Mouse (Mus musculus) Patski (cell line): ENCODE results near the gene 5430419D17Rik. TPM values are rescaled to one million over a fixed set of nuclear protein-coding genes. Genes with fewer than 3 reads are reported as not detected.

Experiments
- ATAC-seq: fragments of 100-300 bp; one replicate; pipeline ENCODE4 v1.8.0; 2021
- CTCF ChIA-PET: fragments of 350-600 bp; sonication (Branson Sonifier 250); formaldehyde crosslinking; loops from one replicate; lab custom pipeline; 2022; ENCODE audit warnings: inconsistent platforms; lab: Charles Lee
- POLR2A ChIA-PET: fragments of 350-600 bp; sonication (Branson Sonifier 250); formaldehyde crosslinking; loops from one replicate; lab custom pipeline; 2022; ENCODE audit warnings: antibody characterized with exemption, inconsistent platforms; lab: Charles Lee
- DNase-seq: peaks from one replicate; pipeline ENCODE4 v3.0.0-alpha.2; 2011; ENCODE audit warnings: low read depth, low spot score
- H3K27me3 ChIP-seq: fragments of 371-371 bp; one replicate; pipeline ENCODE4 v1.5.1; 2021
- CTCF ChIP-seq: fragments of 100-300 bp; IDR thresholded peaks from one replicate; pipeline ENCODE4 v1.5.1; 2021
- in situ Hi-C: fragments of 300-500 bp; cut with MboI; formaldehyde crosslinking; loops from 3 replicates; pipeline ENCODE4 v1.11.1; 2018; ENCODE audit warnings: low pct_unique_long_range_greater_than_20kb, mixed read lengths
- polyA plus RNA-seq: library from polyadenylated mRNA; unstranded; gene quantifications from one replicate; pipeline ENCODE4 v1.2.3, GENCODE M21; 2021

The 5430419D17Rik gene
- polyA plus RNA-seq, 1 experiment from 2014 or later, result 0.04 TPM

DNA sequence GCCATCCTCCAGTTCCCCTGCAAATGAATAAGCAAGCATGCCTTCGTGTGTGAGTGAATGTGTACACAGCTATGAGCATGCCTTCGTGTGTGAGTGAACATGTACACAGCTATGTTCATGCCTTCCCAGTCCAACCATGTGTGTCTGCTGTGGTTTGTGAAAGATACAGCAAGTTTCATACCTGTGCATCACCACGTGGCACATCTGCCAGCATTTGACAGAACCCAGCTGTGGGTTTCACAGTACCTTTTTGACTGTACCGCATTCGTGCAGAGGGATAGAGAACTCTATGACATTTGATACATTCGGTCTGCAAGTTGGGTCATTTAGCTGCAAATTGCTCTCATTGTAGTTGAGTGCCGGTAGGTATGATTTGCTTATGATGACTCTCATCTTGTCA lies 140.3 kb downstream of the 5430419D17Rik start:
- DNase-seq (no peak), ATAC-seq (no peak)
- in situ Hi-C loops, result no loop called here
- ChIA-PET POLR2A (no interaction called here), CTCF (no interaction called here)
- TF ChIP-seq CTCF, result no peak
- no peaks in the 10 kb centered on the region for H3K27me3 ChIP-seq

DNA sequence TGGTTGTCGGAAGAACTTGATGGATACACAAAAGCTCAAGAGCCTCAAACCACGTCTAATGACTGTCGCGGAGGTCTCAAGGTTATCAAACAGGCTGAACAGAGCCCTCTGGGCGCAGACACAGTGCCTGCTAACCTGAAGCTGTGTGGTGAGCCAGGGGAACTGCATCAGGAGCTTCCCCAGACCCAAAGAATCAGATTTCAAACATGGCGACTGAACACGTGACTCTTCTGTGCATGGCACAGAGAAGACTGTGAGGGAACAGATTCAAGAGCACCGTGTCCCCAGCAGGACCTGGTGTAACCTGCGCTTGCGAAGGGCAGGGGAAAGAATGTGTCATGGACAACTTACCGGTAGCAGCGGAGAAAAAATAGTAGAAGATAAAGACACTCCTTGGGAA lies 143.4 kb downstream of the 5430419D17Rik start:
- POLR2A ChIA-PET, result no interaction called here
- in situ Hi-C loops, result no loop called here
- CTCF ChIA-PET, result no interaction called here
- no peak for ATAC-seq
- no peaks in the 10 kb centered on the region for H3K27me3 ChIP-seq
- DNase-seq, result no peak
- TF ChIP-seq CTCF, result no peak

DNA sequence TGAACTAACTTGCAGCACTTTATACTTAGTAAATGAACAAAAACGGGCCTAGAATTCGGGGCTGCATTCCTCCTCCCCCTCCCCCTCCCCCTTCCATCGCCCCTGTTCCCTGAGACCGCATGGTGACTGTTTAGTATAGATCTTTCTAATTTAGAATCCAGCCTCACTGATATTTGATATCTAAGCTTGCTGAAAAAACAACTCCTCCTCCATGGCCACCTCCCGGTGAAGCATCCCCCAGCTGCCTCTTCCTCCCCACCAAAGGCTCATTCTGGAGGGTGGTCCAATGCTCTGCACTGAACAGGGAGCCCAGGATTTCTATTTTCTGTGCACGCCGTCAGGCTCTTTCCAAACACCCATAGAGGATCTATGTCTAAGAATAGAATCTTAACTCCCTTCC lies 144.1 kb downstream of the 5430419D17Rik start:
- TF ChIP-seq CTCF, result no peak
- H3K27me3 ChIP-seq, result no peaks in the 10 kb centered on the region
- POLR2A ChIA-PET, result interaction anchor here (0.6 kb wide), 1 partner anchor 11 kb away, joined by 3 read pairs; the partner anchor contains the start of gene Fam24b
- ATAC-seq (no peak), DNase-seq (no peak)
- CTCF ChIA-PET, result no interaction called here
- in situ Hi-C loops, result no loop called here

GRCm38 (mm10) chr7:131322192-131322591 lies 148.0 kb downstream of the 5430419D17Rik start, which contains the start of gene Cuzd1:
Cuzd1 (minus strand) TSS chr7:131322292.
- no peaks in the 10 kb centered on the region for H3K27me3 ChIP-seq
- TF ChIP-seq CTCF, result no peak
- CTCF ChIA-PET, result interaction anchor here (1.8 kb wide), 1 partner anchor 19 kb away, joined by 4 read pairs; no protein-coding TSS in a partner anchor
- no peak for ATAC-seq
- POLR2A ChIA-PET, result no interaction called here
- in situ Hi-C loops, result no loop called here
- DNase-seq, result no peak

- no peak for ATAC-seq
- DNase-seq, result no peak
- H3K27me3 ChIP-seq, result no peaks in the 10 kb centered on the region
- CTCF ChIA-PET, result no interaction called here
- no peak for TF ChIP-seq CTCF
- POLR2A ChIA-PET, result no interaction called here
- in situ Hi-C loops, result no loop called here
Measured at GRCm38 (mm10) chr7:131327054-131327453, 152.9 kb downstream of the 5430419D17Rik start.

GRCm38 (mm10) chr7:131329416-131329815 lies 155.2 kb downstream of the 5430419D17Rik start, which contains the start of gene Fam24b:
Fam24b (minus strand) TSS chr7:131329516.
- DNase-seq, result no peak
- ChIA-PET CTCF (interaction anchor here (1.9 kb wide), 1 partner anchor 17 kb away, joined by 6 read pairs; no protein-coding TSS in a partner anchor), POLR2A (interaction anchor here (0.7 kb wide), 1 partner anchor 11 kb away, joined by 3 read pairs; no protein-coding TSS in a partner anchor)
- TF ChIP-seq CTCF, result no peak
- H3K27me3 ChIP-seq, result no peaks in the 10 kb centered on the region
- in situ Hi-C loops, result no loop called here
- no peak for ATAC-seq

GRCm38 (mm10) chr7:131331688-131332087 lies 157.5 kb downstream of the 5430419D17Rik start:
- in situ Hi-C loops, result no loop called here
- ChIA-PET POLR2A (interaction anchor here (0.9 kb wide), 1 partner anchor 9 kb away, joined by 3 read pairs; no protein-coding TSS in a partner anchor), CTCF (no interaction called here)
- DNase-seq, result no peak
- no peaks in the 10 kb centered on the region for H3K27me3 ChIP-seq
- ATAC-seq, result no peak
- no peak for TF ChIP-seq CTCF

- ChIA-PET CTCF (interaction anchor here (1.0 kb wide), 1 partner anchor 10 kb away, joined by 3 read pairs; no protein-coding TSS in a partner anchor), POLR2A (interaction anchor here (0.9 kb wide), 1 partner anchor 17 kb away, joined by 3 read pairs; no protein-coding TSS in a partner anchor)
- TF ChIP-seq CTCF, result no peak
- no peaks in the 10 kb centered on the region for H3K27me3 ChIP-seq
- DNase-seq, result no peak
- ATAC-seq, result no peak
- in situ Hi-C loops, result no loop called here
Measured at GRCm38 (mm10) chr7:131333564-131333963, 159.4 kb downstream of the 5430419D17Rik start, which contains the start of gene Fam24a. Fam24a (plus strand) TSS chr7:131333864.

- ChIA-PET CTCF (no interaction called here), POLR2A (no interaction called here)
- no peaks in the 10 kb centered on the region for H3K27me3 ChIP-seq
- ATAC-seq (no peak), DNase-seq (no peak)
- no peak for TF ChIP-seq CTCF
- in situ Hi-C loops, result no loop called here
Measured at GRCm38 (mm10) chr7:131337502-131338068, 163.4 kb downstream of the 5430419D17Rik start.

- no peaks in the 10 kb centered on the region for H3K27me3 ChIP-seq
- TF ChIP-seq CTCF, result no peak
- ATAC-seq (peak; percentile 86), DNase-seq (peak; percentile 24)
- ChIA-PET CTCF (interaction anchor here (1.2 to 1.9 kb wide), 3 partner anchors 9 to 30 kb away, joined by 3 to 6 read pairs (median 4); partner anchors contain the start of gene Fam24b), POLR2A (no interaction called here)
- in situ Hi-C loops, result no loop called here
Measured at GRCm38 (mm10) chr7:131345856-131346541, 171.8 kb downstream of the 5430419D17Rik start.

Other genes starting within 250 kb of the 5430419D17Rik start
- gene Htra1, start 238.3 kb upstream of the 5430419D17Rik start, polyA plus RNA-seq, result 170 TPM
- gene Dmbt1, start 142.3 kb upstream of the 5430419D17Rik start, polyA plus RNA-seq, result not detected
- gene 4933402N03Rik, start 28.1 kb upstream of the 5430419D17Rik start, polyA plus RNA-seq, result not detected
- not detected for gene Cuzd1, start 147.9 kb downstream of the 5430419D17Rik start, polyA plus RNA-seq
- 0.37 TPM for gene Fam24b, start 155.1 kb downstream of the 5430419D17Rik start, polyA plus RNA-seq
- gene Fam24a, start 159.5 kb downstream of the 5430419D17Rik start, polyA plus RNA-seq, result not detected
- 13.7 TPM for gene 2310057M21Rik, start 188.4 kb downstream of the 5430419D17Rik start, polyA plus RNA-seq
- 53.4 TPM for gene Pstk, start 196.7 kb downstream of the 5430419D17Rik start, polyA plus RNA-seq
- 13.5 TPM for gene Ikzf5, start 236.1 kb downstream of the 5430419D17Rik start, polyA plus RNA-seq
- 119 TPM for gene Acadsb, start 236.2 kb downstream of the 5430419D17Rik start, polyA plus RNA-seq